Mouse (Mus musculus) intestine, embryonic 14.5 days (tissue): Measurements from ENCODE around the gene Tmigd1. TPM values are rescaled to one million over a fixed set of nuclear protein-coding genes. Genes with fewer than 3 reads are reported as not detected.

Source experiments
- polyA plus RNA-seq: library from polyadenylated mRNA; unstranded; fragments of >200 nt; fragmentation: Nextera tagmentation; extraction: Ambion mirVana; gene quantifications from 2 replicates; pipeline ENCODE4 v1.2.1, GENCODE M21; 2014

The Tmigd1 gene
- polyA plus RNA-seq, 1 experiment from 2014 or later, result 0.26 TPM

Other genes starting within 250 kb of the Tmigd1 start
- gene Bhlha9, start 229.7 kb upstream of the Tmigd1 start, polyA plus RNA-seq, result 0.15 and 0.24 TPM in 2 replicates
- gene Trarg1, start 222.4 kb upstream of the Tmigd1 start, polyA plus RNA-seq, result 0.08 and 0.19 TPM in 2 replicates
- 31.6 and 34.1 TPM in 2 replicates for gene Gosr1, start 138.6 kb upstream of the Tmigd1 start, polyA plus RNA-seq
- gene Cpd, start 55.1 kb upstream of the Tmigd1 start, polyA plus RNA-seq, result 17.5 and 20.9 TPM in 2 replicates
- gene Blmh, start 22.6 kb downstream of the Tmigd1 start, polyA plus RNA-seq, result 101 and 118 TPM in 2 replicates
- gene Slc6a4, start 96.4 kb downstream of the Tmigd1 start, polyA plus RNA-seq, result 6.8 and 7.0 TPM in 2 replicates
- gene Nsrp1, start 176.3 kb downstream of the Tmigd1 start, polyA plus RNA-seq, result 53.3 and 53.6 TPM in 2 replicates